ENCODE assay signal across 15 mouse cellular contexts in genomic region chr4:33737337-33737736, GRCm38 (mm10).
"Had no signal": no experiment of that assay in that cellular context is flagged by ENCODE, and none has a peak within 500 bp of the region (broad histone marks: within the 10 kb centered on the region; RNA-seq: fewer than 3 reads in every experiment).

No protein-coding gene starts in this region.

- H3K4me3 ChIP-seq: left cerebral cortex, adult 2 months; limb, embryonic 10.5 days; liver, embryonic 15.5 days; midbrain, embryonic 12.5 days; stomach, embryonic 15.5 days had no signal

- H3K9ac ChIP-seq: liver, embryonic 15.5 days; midbrain, embryonic 12.5 days; stomach, embryonic 15.5 days had no signal

- H3K4me1 ChIP-seq: liver, embryonic 15.5 days; stomach, embryonic 15.5 days had no signal

- H3K4me2 ChIP-seq: liver, embryonic 11.5 days; liver, embryonic 15.5 days; midbrain, embryonic 12.5 days; stomach, embryonic 15.5 days had no signal

- H3K36me3 ChIP-seq: limb, embryonic 10.5 days; liver, embryonic 15.5 days; midbrain, embryonic 12.5 days; stomach, embryonic 15.5 days had no signal

- H3K27ac ChIP-seq: kidney, postnatal 0 days; left cerebral cortex, adult 2 months; limb, embryonic 10.5 days; liver, embryonic 15.5 days; midbrain, embryonic 12.5 days; stomach, embryonic 15.5 days had no signal

- ATAC-seq: inflammation-experienced regulatory T-cells, adult 6 months; intestine, postnatal 0 days; midbrain, embryonic 16.5 days had no signal

- H3K27me3 ChIP-seq: liver, embryonic 15.5 days; midbrain, embryonic 12.5 days; stomach, embryonic 15.5 days had no signal

- DNase-seq: kidney, adult 9 months; kidney, postnatal 4 days; right cerebral cortex, postnatal 14 days; thymus, adult 2 months; thymus, postnatal 25 days had no signal

- H3K9me3 ChIP-seq: limb, embryonic 10.5 days; liver, embryonic 15.5 days; midbrain, embryonic 12.5 days; stomach, embryonic 15.5 days had no signal
